Mouse (Mus musculus) forebrain, embryonic 16.5 days (tissue): ENCODE results near the gene Rab3ip. TPM values are rescaled to one million over a fixed set of nuclear protein-coding genes. Genes with fewer than 3 reads are reported as not detected.
A peak's percentile ranks its signal among the peaks of the same experiment; 100 is the strongest.

Experiments
- ATAC-seq: fragments of 200-750 bp; cut with Nextera tagmentation; 2 replicates; pipeline ENCODE4 v1.8.0; 2017; ENCODE audit warnings: mild to moderate bottlenecking, moderate library complexity
- H3K27ac ChIP-seq: fragments of 300-500 bp; sonication (generic); 2 replicates; pipeline ENCODE4 v1.5.1; 2014; ENCODE audit warnings: low read length, control low read depth
- H3K27me3 ChIP-seq: fragments of 300-500 bp; sonication (generic); replicated peaks from 2 replicates; pipeline ENCODE4 v1.6.1; 2014; ENCODE audit warnings: low read length; ENCODE audit not compliant: control insufficient read depth, insufficient read depth
- H3K36me3 ChIP-seq: fragments of 300-500 bp; sonication (generic); 2 replicates; pipeline ENCODE4 v1.6.1; 2014; ENCODE audit not compliant: control insufficient read depth, insufficient read depth
- H3K4me1 ChIP-seq: fragments of 300-500 bp; sonication (generic); replicated peaks from 2 replicates; pipeline ENCODE4 v1.6.1; 2014; ENCODE audit warnings: low read length; ENCODE audit not compliant: control insufficient read depth, insufficient read depth
- H3K4me2 ChIP-seq: fragments of 300-500 bp; sonication (generic); 2 replicates; pipeline ENCODE4 v1.6.1; 2014; ENCODE audit warnings: mild to moderate bottlenecking, low read length, control low read depth
- H3K4me3 ChIP-seq: fragments of 300-500 bp; sonication (generic); replicated peaks from 2 replicates; pipeline ENCODE4 v1.5.1; 2014; ENCODE audit warnings: mild to moderate bottlenecking, low read length, control low read depth
- H3K9ac ChIP-seq: fragments of 300-500 bp; sonication (generic); replicated peaks from 2 replicates; pipeline ENCODE4 v1.6.1; 2014; ENCODE audit warnings: low read depth, low read length, control low read depth
- H3K9me3 ChIP-seq: fragments of 300-500 bp; sonication (generic); 2 replicates; pipeline ENCODE4 v1.6.1; 2016; ENCODE audit warnings: low read length; ENCODE audit not compliant: control insufficient read depth
- WGBS: fragments of 180-500 bp; shearing (Covaris S2); extraction: QIAGEN DNeasy Blood & Tissue Kit; methylation state at CpG from one replicate; pipeline ENCODE4 v1.1.7; 2014; 5-methylcytosine and 5-hydroxymethylcytosine counted together
- polyA plus RNA-seq: library from polyadenylated mRNA; unstranded; fragments of >200 nt; fragmentation: Nextera tagmentation; extraction: Ambion mirVana; gene quantifications from 2 replicates; pipeline ENCODE4 v1.2.1, GENCODE M21; 2015

Gene Rab3ip
- polyA plus RNA-seq, 1 experiment from 2014 or later = 48.2 TPM

- Histone ChIP-seq H3K9ac (no peak overlapping the region), H3K36me3 (no peaks in the 10 kb centered on the region), H3K4me1 (no peaks in the 10 kb centered on the region), H3K27ac (no peak overlapping the region), H3K4me3 (no peak overlapping the region), H3K27me3 (no peaks in the 10 kb centered on the region), H3K4me2 (no peak overlapping the region), H3K9me3 (no peaks in the 10 kb centered on the region)
- peak; percentile 90 for ATAC-seq
- 71% methylated on average over 12 of the region's 12 CpGs for WGBS
Measured at GRCm38 (mm10) chr10:116871329-116872015, 79.1 kb downstream of the Rab3ip start.

- Histone ChIP-seq H3K4me2 (no peak overlapping the region), H3K36me3 (no peaks in the 10 kb centered on the region), H3K4me3 (no peak overlapping the region), H3K9ac (no peak overlapping the region), H3K27ac (no peak overlapping the region), H3K4me1 (no peaks in the 10 kb centered on the region), H3K27me3 (no peaks in the 10 kb centered on the region), H3K9me3 (no peaks in the 10 kb centered on the region)
- 81% methylated on average over 6 of the region's 6 CpGs for WGBS
- ATAC-seq = 0 out of 2 replicates have a peak, but pooled peaks have one; percentile 12
Measured at GRCm38 (mm10) chr10:116870819-116871218, 79.8 kb downstream of the Rab3ip start.

Other genes starting within 250 kb of the Rab3ip start
- gene Myrfl, start 53.9 kb downstream of the Rab3ip start, polyA plus RNA-seq = 0.09 and 0.12 TPM in 2 replicates
- gene Gm10271, start 21.8 kb upstream of the Rab3ip start, polyA plus RNA-seq = not detected in 2 replicates
- gene Best3, start 35.5 kb upstream of the Rab3ip start, polyA plus RNA-seq = not detected in 2 replicates
- not detected in 2 replicates for gene Lrrc10, start 94.6 kb upstream of the Rab3ip start, polyA plus RNA-seq
- gene Cct2, start 113.0 kb upstream of the Rab3ip start, polyA plus RNA-seq = 266 and 286 TPM in 2 replicates
- 20.7 and 22.1 TPM in 2 replicates for gene Frs2, start 197.8 kb upstream of the Rab3ip start, polyA plus RNA-seq